Mouse (Mus musculus): ENCODE results near the gene Tmem266. TPM values are rescaled to one million over a fixed set of nuclear protein-coding genes. Genes with fewer than 3 reads are reported as not detected.

Gene Tmem266
- polyA plus RNA-seq (2015; fragmentation: Illumina TruSeq; extraction: RNeasy Lipid Tissue Mini Kit (QIAGEN cat#74804); ENCODE audit: insufficient read depth, low replicate concordance) = not detected

DNA sequence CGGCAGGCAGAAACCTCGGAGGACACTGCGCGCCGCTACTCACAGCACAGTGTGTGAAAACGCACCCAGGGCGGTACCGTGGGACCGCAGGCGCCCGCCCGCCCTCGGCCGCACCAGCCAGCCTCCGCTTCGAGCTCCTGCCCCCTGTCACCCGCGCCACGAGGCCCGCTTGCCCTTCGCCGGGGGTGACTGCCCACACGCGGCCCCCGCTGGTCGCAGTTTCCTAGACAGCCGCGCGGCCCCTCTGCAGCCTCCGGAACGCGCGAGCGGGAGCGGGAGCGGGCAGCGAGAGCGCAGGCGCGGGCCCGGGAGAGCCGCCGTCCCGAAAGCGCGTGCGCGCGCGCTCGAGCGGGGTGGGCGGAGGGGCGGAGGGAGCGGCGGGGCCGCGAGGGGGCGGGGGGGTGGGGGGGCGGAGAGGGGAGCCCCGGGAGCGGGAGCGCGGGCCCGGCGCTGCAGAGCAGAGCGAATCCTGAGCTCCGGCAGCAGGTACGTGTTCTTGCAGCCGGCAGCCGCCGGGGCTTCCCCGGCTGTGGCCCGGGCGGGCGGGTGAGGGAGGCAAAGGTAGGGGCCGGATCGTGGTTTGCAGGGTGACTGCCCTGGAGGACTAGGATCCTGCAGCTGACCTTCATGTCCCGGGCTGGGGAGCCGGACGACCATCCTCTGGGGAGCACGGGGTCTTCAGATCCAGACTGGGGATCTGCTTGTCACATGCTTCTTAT is at the start of gene Tmem266, which contains the start of gene Nrg4:
Gene Tmem266 (plus strand): TSS at position 399 of the 719 bp plus-strand sequence.
Gene Nrg4 (minus strand): TSS at position 330 of the 719 bp plus-strand sequence.

Other genes starting within 250 kb of the Tmem266 start
- gene Ube2q2, start 178.1 kb upstream of the Tmem266 start, polyA plus RNA-seq (2015; fragmentation: Illumina TruSeq; extraction: RNeasy Lipid Tissue Mini Kit (QIAGEN cat#74804); ENCODE audit: insufficient read depth, low replicate concordance) = 50.7 TPM
- gene Fbxo22, start 118.0 kb upstream of the Tmem266 start, polyA plus RNA-seq (2015; fragmentation: Illumina TruSeq; extraction: RNeasy Lipid Tissue Mini Kit (QIAGEN cat#74804); ENCODE audit: insufficient read depth, low replicate concordance) = 52.7 TPM
- 0.70 TPM for gene Nrg4, start 69 bp upstream of the Tmem266 start, polyA plus RNA-seq (2015; fragmentation: Illumina TruSeq; extraction: RNeasy Lipid Tissue Mini Kit (QIAGEN cat#74804); ENCODE audit: insufficient read depth, low replicate concordance)
- 99.1 TPM for gene Etfa, start 185.3 kb downstream of the Tmem266 start, polyA plus RNA-seq (2015; fragmentation: Illumina TruSeq; extraction: RNeasy Lipid Tissue Mini Kit (QIAGEN cat#74804); ENCODE audit: insufficient read depth, low replicate concordance)
- not detected for gene Isl2, start 211.8 kb downstream of the Tmem266 start, polyA plus RNA-seq (2015; fragmentation: Illumina TruSeq; extraction: RNeasy Lipid Tissue Mini Kit (QIAGEN cat#74804); ENCODE audit: insufficient read depth, low replicate concordance)